Mouse (Mus musculus): ENCODE measurements around the gene Akt3.

The Akt3 gene

GRCm38 (mm10) chr1:177258034-177258342 lies at the start of gene Akt3:
Gene Akt3 (minus strand): TSS chr1:177258203.
- no peak for DNase-seq

DNA sequence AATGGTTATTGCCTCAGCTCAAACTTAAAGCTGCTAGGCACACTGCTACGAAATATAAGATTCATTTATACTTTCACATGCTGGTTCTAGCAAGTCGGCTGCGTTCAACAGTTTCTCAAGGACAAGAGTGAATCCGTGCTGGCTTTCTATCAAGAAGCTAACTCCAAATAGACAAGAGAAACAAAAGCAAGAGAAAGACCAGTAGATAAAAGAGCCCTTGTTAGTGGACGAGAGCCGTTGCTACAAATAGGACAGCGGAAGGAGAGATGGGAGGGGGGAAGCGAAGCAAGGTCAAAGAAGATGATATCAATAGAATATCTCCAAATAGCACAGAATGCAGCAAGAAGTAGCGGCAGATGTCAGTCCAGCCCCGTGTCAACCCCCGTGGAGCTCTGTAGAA lies 49.5 kb upstream of the Akt3 start:
- no peak for DNase-seq

GRCm38 (mm10) chr1:177298231-177298630 lies 40.2 kb upstream of the Akt3 start:
- DNase-seq = no peak

DNA sequence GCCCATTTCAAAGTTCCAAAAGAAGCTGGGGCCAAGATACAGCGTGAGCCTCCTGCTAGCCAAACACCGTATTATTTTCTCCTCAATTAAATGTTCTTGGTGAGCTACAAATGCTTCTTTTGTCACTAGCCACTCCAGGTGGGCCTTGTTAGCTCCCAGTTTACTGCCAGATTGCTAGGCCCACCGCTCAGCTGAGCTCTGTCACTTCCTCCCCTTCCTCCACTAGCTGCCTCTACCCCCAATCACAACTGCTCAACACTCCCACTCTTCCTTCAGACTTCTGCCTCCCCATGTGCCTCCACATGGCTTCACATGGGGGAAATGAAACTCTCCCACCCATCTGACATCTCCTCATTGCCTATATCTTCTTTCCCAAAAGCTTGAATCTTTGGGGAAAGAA lies 28.8 kb upstream of the Akt3 start:
- no peak for DNase-seq

DNA sequence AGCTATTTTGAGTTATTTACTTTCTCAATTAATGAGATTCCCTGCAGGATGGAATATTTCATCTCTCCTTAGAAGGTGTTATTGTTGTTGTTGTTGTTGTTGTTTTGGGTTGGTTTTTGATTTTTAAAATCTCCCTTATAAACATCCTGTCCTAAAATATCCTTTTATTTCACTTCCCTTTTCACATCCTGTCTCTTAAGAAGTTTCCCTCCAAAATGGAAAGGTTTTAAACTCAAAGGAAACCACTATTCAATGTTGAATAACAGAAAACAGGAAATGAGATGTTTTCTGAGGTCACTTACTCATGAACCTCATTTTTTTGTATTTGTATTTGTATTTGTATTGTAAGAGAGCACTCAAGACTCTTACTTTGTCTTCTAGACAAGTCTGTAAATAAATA lies 23.9 kb upstream of the Akt3 start:
- no peak for DNase-seq

- DNase-seq = no peak
Observed at GRCm38 (mm10) chr1:177277361-177277760, 19.4 kb upstream of the Akt3 start.

DNA sequence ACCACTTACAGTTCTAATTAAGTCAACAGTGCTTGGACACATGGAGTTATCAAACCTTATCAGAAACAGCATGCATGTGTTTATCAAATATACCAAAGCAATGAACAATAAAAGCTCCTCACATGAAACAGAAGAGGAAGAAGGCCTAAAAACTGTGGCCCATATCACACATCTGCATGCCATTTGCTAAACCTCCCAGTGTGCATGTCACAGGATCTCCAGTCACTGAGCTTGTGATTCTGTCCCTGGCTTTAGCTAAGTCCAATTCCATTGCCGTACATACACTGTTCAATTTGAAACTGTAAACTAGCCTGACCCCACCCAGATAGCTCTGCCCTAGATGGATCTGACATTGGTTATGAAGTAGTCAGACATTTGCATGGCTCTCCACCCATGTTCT lies 9.6 kb upstream of the Akt3 start:
- DNase-seq = no peak

DNA sequence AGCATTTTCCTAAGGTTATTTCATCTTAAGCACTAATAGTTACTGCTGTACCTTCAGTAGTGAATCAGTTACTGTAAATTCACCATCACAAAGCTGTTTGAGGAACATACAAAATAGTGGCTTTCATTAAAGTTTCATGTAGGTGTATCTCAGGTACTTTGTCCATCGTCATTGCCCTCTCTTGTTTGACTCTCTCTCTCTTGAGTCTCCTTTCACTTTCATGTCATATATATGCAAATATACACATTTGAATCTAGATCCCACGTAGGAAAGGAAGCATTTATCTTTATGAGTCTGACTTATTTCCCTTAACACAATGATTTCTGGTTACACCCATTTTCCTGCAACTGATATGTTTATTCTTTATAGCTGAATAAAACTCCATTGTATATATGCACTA lies 4.9 kb upstream of the Akt3 start:
- DNase-seq = no peak

DNA sequence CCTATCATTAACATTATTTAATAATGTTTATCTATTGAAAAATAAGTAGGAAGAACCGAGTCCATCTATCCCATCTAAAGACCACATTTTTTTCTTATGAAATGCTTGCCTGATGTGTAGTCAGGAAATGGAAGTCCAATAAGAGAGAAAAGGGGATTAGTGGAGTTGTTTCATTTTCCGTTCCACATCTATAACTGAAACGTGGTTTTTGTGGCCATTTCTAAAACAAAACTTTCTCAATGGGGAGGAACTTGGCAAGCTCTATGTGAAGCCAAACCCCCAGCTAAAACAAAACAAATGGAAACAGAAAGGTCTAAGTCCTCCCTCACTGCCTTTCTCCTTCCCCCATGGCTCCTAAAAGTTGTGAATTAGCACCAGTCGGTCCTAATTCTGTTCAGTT lies 2.8 kb upstream of the Akt3 start:
- no peak for DNase-seq

DNA sequence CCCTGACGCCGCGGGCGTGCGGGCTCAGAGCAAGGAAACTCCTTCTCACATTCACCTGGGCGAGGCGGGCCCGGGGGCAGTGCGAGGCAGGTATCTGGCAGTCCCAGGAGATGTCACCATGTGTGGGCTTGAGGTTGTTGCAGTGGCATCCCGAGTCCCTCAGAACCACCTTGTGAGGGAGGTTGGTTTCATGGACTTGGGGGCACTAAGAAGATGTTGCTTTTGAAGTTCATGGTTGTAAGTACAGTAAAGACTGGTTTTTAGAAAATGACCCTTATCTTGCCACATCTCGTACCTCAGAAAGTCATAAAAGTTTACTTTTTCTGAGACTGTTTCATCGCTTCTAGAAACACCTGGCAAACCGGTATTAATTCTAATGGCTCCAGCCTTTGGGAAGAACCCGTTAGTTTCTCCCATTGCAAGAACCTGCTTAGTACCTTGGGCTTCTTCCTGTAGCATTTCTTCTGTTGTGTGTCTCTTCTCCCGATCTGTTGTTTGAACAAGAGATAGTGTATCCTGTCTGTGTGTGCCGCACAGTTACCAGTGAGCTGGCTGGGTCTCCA lies 1.1 kb upstream of the Akt3 start:
- no peak for DNase-seq

DNA sequence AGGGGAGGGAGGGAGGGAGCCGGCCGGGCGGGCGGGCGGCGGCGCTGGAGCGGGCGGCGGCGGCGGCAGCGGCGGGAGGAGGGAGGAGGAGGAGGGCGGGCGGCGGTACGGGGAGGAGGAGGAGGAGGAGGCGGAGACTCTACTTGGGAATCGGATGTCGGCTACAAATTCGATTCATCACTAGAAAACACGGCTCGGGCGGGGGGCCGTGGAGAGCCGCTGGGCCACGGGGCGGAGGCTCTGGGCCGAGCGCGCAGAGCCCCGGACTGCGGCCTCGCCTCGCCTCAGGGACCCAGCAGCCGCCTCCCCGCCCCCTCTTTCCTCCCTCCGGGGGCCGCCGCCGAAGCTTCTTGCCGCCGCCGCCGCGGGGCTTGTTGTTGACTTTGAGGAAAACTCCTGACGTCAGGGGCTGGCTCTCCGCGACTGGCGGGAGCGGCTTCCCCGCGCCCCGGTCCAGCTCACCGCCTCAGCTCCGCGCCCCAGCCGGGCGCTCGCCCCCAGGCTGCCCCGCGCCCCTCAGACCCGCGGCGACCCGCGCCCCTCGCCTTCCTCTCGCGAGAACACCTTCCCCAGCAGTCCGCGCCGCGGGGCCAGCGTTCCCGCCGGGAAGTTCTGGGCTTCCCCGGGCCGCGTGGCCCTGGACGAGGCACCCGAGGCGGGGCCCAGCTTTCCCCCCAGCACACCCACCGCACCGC lies 487 bp upstream of the Akt3 start:
- DNase-seq = peak; percentile 80 to 88

DNA sequence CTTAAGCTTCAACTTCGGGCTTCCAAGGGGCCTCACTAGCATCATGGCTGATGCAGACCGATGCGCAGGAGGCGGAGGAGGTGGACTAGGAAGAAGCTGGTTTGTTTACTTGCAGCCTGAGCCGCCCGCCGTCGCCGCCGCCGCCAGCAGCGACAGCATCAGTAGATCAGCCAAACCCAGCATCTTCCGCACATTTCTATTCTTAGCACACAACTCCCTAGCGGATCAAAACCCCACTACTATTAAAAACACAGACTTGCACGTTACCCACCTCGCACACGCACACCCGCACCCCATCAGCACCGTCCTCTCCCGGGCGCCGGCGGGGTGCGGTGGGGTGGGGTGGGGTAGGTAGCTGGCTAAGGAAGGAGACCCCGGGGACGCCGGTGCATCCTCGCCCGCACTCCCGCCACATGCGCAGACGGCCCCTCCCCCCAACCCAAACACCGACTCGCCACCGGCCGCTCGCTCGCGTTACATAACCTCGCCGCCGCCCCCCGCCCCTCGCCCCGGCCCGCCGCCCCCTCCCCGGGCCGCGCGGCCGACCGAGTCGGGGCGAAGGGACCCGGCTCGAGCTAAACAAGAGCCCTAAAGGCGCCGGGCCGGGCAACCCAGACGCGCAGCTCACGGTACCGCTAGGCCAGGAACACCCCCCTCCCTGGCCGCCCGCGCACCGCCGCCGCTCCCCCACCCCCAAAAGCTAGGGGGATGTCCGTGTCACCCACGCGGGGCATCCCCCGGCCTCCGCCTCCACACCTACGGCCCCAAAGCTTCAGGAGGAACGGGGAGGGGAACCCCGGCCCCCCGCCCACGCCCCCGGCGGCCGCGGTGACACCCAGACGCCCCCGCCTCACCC lies 597 bp downstream of the Akt3 start:
- peak; percentile 61 to 71 for DNase-seq

- no peak for DNase-seq
Observed at GRCm38 (mm10) chr1:177248638-177249037, 9.4 kb downstream of the Akt3 start.

GRCm38 (mm10) chr1:177238368-177238767 lies 19.6 kb downstream of the Akt3 start:
- DNase-seq = no peak

DNA sequence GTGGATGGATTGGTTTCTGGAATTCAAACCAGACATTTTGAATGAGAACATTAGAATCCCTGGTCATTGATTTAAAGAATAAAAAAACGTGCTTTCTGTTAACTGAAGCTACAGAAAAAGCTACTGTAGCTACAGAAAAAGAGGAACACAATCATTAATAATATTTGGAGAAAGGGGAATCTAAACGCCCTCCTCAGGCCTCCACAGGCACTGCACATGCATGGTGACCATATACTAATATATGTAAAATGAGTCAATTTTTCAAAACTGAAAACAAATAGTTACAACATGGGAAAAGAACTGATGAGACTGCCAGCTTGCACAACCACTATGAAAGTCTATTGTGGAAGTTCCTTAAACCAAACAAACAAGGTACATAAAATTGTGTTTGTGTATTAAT lies 21.3 kb downstream of the Akt3 start:
- DNase-seq = no peak

- no peak for DNase-seq
Observed at GRCm38 (mm10) chr1:177236249-177236648, 21.8 kb downstream of the Akt3 start.

GRCm38 (mm10) chr1:177234462-177234861 lies 23.5 kb downstream of the Akt3 start:
- DNase-seq = no peak

DNA sequence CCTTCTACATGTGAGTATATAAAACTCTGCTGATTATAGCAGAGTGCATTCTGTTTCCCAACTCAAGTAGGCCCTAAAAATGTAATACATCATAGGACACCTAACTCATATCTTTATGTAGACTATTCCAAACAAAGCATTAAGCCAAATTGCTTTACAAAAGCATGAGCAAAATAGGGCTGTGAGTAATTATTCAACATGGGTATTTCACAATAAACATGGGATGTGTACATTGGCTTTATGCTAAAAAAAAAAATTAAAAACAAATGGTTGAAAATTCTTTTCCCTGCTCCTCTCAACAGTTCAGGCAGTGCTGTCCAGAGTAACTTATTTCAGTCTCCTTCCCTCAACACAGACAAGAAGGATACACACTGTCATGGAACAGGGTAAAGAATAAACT lies 26.9 kb downstream of the Akt3 start:
- no peak for DNase-seq

- no peak for DNase-seq
Observed at GRCm38 (mm10) chr1:177198978-177199377, 59.0 kb downstream of the Akt3 start.

DNA sequence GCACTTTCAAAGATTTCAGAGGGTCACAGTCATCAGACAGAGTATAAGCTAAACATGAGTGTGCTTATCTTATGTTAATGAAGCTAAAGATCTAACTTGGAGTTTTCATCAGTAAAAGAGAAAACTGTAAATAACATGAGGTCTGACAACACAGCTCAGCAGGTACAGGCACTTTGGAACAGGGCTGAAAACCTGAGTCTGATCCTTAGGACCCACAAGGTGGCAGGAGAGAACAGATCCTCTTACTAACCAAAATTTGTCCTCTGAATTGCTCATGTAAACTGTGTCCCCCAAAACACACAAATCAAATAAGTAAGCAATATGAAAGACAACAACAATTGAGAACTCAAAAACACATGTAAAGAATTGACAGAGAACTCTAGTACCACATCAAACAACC lies 62.8 kb downstream of the Akt3 start:
- DNase-seq = no peak

DNA sequence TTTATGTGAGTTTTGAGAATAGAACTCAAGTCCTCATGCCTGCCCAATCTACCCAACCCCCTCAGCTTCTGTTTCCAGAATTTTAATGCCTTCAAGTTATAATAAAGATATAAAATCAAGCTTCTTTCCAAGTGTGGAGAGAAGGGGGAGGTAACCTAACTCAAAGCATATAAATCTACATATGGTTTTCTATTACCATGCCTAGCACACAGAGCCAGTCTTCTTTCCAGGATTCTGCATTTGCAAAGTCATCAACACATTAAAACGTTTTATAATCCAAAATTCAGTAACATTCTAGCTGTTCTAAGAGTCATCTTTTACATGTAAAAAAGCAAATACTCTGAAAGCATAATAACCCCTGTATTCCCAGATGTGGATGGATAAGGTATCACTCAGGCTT lies 63.7 kb downstream of the Akt3 start:
- DNase-seq = no peak

DNA sequence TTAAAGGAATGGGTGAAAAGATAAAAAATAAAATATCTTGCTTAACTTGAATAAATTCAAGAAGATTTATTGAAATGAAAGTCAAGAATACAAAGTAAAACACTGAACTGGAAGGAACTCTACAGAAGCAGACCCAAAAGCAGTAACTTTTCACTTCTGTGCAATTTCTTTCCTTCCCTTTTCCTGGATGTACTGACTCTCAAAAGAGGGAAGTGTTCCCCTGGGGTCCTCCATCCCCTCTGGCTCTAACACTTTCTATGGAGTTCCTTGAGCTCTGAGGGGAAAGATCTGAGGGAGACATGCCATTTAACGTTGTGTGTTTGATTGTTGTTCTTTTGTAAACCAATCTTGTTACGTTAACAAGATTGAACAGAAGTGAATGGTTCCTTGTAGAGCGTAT lies 66.4 kb downstream of the Akt3 start:
- DNase-seq = no peak

DNA sequence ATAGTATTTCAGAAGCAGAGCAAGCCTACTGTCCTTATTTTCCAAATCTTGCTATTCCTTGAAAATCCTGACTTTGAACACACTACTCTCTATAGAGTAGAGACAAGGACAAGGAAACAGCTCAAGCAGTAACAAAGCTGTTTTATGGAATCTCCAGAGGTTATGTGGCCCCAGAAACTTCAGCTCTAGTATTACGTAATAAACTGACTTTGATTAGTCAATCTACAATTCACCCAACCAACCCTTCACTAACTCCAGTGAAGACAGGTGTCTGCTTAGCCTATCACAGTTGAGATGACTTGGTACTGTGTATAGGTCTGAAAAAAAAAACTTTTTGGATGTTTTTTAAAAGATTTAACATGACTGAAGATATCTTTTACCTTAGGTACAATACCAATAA lies 67.6 kb downstream of the Akt3 start:
- DNase-seq = no peak

GRCm38 (mm10) chr1:177188708-177189107 lies 69.3 kb downstream of the Akt3 start:
- peak; percentile 19 to 39 for DNase-seq
